Mouse (Mus musculus): ENCODE results near the gene Ano6. TPM values are rescaled to one million over a fixed set of nuclear protein-coding genes. Genes with fewer than 3 reads are reported as not detected.

The Ano6 gene
- polyA plus RNA-seq, 1 experiment = not detected

DNA sequence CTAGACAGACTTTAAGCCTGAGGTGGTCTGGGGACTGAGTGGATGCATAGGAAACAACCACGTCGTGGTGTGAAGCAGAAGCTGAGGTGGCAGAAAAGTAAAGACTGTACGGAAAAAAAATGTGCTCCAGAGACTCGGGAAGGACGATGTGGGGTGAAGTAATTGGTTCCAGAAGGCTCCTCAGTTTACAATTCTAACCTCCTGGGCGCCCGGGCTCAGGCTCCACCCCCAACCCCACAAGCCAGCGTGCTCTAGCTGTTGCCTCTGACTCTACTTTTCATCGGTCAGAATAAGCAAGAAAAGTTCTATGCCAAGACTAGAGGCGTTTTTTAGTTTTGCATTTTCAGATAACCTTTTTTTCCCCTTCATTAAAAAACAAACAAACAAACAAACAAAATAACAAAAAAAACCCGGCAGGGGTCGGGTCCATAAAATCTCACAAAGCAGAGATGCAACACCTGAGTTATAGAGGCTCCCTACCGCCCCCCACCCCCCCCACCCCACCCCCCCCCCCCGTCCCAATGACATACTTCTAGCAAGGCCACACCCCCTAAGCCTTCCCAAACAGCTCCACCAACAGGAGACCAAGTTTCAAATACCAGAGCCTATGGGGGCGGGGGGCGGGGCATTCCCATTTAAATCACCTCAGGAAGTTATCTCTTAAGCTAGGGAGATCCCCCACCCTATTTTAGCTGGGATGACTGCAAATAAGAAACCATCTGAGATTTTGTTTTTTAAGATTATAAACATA lies 221.2 kb downstream of the Ano6 start:
- no peak for TF ChIP-seq GATA1 (IDR thresholded peaks at IDR 0.05; ENCODE audit: low read length)

DNA sequence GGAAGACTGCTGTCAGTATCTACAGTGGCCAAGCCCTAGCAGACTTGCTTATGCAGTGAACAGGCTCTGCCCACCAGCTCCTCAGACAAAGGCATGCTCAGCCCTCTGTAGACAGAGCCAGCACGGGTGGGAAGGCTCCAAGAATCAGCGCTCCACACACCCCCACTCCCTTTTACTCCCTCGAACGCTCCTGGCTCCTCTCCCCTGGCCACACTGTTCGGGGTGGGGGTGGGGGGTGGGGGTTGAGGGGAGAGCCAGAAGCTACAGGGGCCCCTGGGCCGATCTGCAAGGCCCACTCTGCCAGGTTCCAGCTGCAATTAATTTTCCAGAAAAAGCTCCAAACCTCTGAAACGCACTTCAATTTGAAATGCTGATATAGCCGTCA lies 221.7 kb downstream of the Ano6 start:
- TF ChIP-seq GATA1 (IDR thresholded peaks at IDR 0.05; ENCODE audit: low read length) = no peak

DNA sequence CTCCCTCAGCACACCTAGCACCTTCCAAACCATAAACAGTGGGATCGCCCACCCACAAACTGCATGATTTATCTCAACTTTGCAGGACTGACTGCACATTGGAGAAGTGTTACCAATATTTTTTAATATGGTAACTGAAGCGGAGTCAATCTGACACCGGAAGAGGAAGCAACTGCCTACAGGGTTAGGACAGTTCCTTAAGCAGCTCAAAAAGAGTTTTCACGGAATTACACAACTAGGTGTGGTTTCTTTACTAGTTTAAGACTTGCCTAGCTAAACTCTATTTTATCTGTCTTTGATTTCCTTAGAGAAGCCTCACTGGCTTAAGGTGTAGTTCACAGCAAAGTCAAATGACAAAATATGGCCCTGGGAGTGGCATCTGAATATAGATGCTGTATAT lies 223.9 kb downstream of the Ano6 start:
- TF ChIP-seq GATA1 (IDR thresholded peaks at IDR 0.05; ENCODE audit: low read length) = no peak

DNA sequence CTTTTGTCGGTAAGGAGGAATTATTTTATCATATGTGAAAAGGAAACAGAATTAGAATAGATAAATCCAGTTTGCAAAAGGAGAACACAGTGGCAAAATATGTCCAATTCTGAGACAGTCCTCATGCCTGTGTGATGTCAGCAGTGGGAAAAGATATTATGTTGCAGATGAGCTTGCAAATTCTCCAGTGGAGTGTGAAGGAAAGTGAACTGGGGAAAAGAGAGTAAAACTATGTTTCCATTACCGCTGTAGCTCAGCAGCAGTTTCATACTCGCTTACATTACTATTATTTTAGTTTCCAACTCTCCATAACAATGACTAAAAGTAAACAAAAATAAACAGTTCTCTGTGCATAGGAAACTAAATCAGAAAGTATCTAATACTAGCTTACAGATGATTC lies 229.8 kb downstream of the Ano6 start:
- no peak for TF ChIP-seq GATA1 (IDR thresholded peaks at IDR 0.05; ENCODE audit: low read length)

DNA sequence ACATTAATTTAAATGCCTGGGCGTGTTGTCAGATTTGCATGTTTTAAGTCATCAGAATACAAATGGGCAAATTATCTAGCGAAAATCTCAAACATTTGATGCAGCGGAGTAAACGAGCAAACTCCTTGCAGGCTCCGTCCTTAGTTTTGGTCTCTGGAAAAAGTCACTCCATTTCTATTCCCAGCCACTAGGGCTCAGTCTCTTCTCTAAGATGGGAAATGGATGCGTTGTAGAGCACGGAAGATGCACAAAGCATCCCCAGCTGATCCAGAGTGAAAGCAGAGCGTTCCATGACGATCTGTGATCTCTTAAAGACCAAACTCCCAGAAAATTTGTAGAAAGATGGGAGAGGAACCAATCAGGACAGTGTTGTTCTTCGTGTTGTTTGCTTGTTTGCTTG lies 230.9 kb downstream of the Ano6 start:
- no peak for TF ChIP-seq GATA1 (IDR thresholded peaks at IDR 0.05; ENCODE audit: low read length)

Other genes with a start within 250 kb of the Ano6 start
- 0.04 TPM in 1 of 2 replicates, not detected in the other for gene Dbx2, start 134.9 kb upstream of the Ano6 start, polyA plus RNA-seq (2012)

Data from G1E-ER4 (cell line).